Mouse (Mus musculus): ENCODE results near the gene Lpgat1.
A peak's percentile ranks its signal among the peaks of the same experiment; 100 is the strongest.

The Lpgat1 gene

GRCm38 (mm10) chr1:191808688-191809223, 91.1 kb downstream of the Lpgat1 start:
- no peak for DNase-seq

- no peak for DNase-seq
Measured at GRCm38 (mm10) chr1:191811774-191812173, 94.1 kb downstream of the Lpgat1 start.

GRCm38 (mm10) chr1:191812949-191813691, 95.5 kb downstream of the Lpgat1 start:
- DNase-seq = no peak

DNA sequence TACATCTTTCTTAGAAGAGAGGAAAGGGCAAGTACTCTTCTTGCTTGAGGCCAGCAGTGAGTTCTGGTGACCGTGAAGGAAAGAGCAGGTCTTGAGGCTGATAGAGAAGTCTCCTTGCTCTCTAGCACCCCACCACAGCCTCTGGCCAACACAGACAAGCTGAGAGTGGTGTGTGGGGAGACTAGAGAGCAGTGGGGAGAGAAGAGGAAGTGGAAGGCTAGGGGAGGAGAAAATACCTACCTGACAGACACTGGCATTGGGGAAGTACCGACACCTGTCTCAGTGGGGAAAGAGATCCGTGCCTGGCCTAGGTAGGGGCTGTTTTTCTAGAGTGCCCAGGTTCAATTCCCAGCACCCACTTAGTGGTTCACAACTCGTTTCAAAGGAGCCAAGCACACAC, 96.6 kb downstream of the Lpgat1 start:
- no peak for DNase-seq

GRCm38 (mm10) chr1:191814935-191815334, 97.3 kb downstream of the Lpgat1 start:
- no peak for DNase-seq

- no peak for DNase-seq
Measured at GRCm38 (mm10) chr1:191816596-191816995, 99.0 kb downstream of the Lpgat1 start.

DNA sequence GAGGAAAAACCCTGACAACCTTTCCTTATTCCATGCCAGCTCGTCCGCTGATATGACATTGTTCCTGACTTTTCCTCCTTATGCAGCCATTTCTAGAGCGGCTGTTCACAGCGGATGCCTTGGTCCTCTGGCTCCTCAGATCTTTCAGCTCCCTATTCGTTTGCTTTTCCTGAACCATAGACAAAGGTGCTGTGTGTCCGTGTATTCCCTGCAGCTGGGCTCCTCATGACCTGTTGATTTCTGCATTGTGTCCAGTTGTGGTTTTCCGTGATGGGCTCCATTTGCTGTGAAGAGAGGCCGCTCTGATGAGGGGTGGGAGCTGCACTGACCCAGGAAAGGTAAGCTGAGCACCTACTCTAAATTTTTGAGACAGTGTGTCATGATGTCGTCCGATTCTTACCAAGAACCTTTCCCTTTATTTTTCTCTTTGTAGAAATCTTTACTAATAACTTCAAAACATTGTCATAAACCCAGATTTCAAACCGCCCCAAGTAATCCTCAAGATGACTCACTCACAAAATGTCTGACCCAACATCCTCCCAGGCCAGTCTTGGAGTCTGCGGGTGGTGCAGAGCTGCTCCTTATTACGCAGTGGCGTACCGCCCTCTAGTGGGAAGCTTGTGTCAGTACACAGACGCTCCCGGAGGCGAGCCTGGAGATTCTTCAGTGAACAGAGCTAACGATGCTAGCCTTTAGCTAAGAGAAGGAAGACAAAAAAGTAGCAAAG, 99.9 kb downstream of the Lpgat1 start:
- peak; percentile 82 for DNase-seq

GRCm38 (mm10) chr1:191818145-191818631, 100.6 kb downstream of the Lpgat1 start:
- no peak for DNase-seq

DNA sequence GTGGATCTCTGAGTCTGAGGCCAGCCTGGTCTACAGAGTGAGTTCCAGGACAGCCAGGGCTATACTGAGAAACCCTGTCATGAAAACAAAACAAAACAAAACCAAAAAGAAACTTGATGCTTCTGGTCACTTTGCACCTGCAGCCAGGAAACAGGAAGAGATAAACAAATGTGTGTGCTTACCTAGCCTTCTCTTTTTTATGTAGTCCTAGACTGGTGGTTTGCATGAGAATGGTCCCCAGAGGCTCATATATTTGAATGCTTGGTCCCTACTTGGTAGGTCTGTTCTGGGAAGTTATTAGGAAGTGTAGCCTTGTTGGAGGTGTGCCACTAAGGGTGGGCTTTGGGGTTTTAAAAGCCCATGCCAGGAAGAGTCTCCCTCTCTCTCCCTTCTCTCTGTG, 101.4 kb downstream of the Lpgat1 start:
- DNase-seq = no peak

DNA sequence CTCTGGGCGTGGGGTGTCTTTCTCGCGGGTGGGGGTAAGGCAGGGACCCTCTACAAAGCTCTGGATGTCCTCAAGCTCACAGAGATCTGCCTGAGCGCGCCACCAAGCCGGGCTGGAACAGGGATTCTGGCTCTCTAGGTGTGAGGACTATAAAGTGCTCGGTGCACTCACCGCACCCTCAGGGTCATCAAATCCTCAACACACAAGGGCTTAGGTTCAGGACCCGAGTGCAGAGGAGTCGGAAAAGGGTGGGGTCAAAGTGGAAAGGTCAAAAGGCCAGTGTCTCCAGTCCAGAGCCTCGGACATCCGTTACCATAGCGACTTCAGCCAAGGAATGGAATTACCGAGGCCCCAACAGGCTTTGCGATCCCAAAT, 103.3 kb downstream of the Lpgat1 start:
- DNase-seq = no peak

GRCm38 (mm10) chr1:191821326-191822091, 103.9 kb downstream of the Lpgat1 start, which contains the start of gene Nek2:
TSS of gene Nek2 (plus strand) at chr1:191821444.
- peak; percentile 96 for DNase-seq

DNA sequence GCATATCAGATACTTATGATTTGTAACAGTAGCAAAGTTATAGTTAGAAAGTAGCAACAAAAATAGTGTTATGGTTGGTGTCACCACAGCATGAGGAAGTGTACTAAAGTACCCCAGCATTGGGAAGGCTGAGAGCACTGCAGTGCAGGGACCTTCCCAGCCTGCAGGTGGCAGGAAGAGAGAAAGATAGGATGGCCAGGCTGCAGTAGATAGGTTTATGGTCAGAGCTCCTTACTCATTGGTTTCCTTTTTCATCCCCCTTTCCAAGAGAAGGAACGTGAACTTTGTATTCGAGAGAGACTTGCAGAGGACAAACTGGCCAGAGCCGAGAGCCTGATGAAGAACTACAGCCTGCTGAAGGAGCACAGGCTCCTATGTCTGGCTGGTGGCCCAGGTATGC, 111.5 kb downstream of the Lpgat1 start:
- DNase-seq = peak; percentile 25

GRCm38 (mm10) chr1:191833396-191833795, 115.8 kb downstream of the Lpgat1 start:
- DNase-seq = no peak
